Mouse (Mus musculus) layer of hippocampus, adult 9-10 months (tissue): Measurements from ENCODE around the gene Cubn.

Experiments
- DNase-seq: peaks from one replicate; pipeline ENCODE4 v3.0.0; 2022; ENCODE audit warnings: low spot score

Gene Cubn

DNA sequence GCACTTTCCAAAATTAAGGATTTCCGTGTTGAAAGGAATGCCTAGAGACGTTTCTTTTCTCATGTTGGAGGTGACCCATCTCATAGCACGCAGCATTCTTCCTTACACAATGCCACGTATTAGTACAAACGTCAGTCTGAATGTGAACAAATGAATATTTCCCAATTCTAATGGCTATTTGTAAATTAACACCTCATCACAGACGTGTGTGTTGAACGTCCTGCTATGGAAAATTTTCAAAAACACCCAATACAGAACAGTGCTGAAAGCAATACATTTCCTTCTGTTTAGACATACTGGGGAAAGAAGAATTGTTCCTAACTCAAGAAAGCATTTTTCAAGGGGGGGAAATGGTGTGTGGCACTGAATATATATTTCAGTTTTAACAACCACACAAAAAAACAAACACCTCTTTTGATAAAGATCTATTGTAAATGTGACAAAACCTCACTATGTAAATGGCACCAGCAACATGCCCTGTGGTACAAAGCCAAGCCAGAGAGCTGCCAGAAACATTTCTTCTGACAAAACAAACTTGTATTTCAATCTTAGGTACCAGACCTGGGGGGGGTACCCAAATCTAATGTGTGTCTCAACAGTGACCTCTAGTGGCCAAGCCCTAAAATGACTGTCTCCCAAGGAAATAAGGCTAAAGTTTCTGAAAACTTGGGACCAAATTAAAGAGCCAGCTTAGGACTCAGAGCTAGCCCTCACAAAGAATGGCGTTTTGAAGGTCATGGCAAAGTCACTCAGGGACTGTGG is 254.3 kb downstream of the Cubn start:
- DNase-seq, result peak; percentile 68

DNA sequence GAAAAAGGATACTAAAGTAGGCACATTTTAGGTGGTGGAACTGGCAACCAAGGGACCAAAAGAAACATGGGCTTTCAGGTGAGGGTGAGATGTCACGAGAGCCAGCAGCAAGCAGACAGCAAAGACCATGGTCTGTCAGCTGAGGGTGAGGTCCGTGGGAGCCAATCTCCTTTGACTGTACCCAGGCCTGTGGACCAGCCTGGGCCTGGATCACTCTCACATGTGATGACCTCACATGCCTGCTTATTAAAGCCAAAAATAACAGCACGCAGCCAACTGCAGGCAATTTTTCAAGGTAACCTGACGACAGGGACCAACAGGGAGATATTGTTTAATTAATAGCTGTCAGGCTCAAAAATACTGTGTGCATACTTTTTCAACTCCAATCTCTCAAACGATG is 255.9 kb downstream of the Cubn start:
- no peak for DNase-seq

- DNase-seq, result no peak
Observed at GRCm38 (mm10) chr2:13234796-13235195, 256.8 kb downstream of the Cubn start.

DNA sequence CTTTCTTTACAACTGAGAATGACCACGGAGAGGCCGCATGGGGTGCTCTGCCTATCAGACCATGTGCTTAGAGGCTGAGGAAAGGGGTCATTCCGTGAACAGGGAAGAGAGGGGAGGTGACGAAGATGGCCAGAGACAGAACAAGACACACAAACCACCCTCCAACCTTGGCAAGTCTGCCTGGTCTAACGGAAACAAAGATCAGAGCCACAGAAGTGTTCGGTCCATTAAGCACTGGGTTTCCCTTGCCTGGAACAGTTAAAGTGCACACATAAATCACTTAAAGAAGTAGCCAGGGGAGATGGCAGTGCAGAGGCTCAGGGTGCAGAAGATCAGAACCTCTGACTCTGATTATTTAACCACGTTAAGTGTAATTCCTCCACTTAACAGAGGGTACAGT is 257.7 kb downstream of the Cubn start:
- DNase-seq, result no peak

DNA sequence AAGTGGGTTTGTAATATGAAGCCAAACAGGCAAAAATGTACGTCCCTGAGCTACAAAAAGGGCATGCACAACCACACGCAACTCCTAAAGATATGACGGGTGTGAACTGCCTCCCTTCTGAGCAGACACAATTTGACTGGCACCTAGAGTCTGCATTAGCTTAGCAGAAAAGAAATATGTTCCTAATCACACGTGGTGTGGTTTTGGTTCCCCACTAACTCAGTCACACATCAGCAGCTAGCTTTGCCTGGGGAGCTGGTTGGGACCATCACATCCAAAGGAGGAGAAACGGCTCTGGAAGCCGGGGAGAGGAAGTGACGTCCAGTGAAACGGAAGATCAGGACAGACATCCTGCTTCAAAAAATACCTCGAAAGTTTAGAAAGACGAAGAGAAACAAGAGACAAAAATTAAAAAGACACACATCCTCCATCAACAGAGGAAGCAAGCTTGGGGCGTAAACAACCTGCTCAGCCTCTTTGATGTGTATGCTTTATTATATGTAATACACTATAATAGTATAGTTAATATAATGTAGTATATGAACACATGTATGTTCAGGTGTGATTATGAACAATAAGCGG is 258.3 kb downstream of the Cubn start:
- DNase-seq, result no peak

DNA sequence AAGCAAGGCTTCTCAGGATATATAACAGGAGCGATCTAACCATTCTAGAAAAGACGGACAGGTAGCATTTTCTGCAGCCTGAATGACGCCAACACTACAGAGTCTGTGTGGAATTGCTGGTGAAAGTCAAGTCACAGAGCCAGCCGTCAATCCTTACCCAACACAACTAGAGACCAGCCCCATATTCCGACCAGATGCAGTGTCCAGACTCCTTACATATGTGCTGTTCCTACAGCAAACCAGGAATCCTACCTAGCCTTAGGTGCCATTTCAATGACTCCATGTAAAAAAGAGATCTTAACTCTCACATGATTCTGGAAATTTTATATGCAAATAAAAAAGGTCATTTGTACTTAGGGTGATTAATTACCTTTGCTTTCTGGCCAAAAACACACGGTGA is 259.3 kb downstream of the Cubn start:
- no peak for DNase-seq

DNA sequence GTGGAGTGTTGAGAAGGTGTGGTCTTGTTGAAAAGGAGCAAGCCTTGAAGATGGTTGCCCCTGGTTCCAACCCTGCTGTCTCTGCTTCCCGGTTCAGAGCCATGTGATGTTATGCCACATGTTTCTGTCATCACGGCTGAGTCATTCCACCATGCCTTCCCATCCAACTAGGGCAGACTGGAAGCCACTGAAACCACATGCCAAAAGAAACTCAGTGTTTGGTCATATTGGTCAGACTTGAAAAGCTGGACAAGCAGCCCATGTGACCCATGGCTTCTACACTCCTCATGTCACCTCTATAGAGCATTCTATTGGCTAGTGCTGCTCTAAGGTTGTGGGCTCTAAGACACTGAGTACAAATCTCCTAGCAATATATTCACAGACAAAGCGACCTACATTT is 261.9 kb downstream of the Cubn start:
- DNase-seq, result no peak
